Mouse (Mus musculus): ENCODE measurements around the gene Gdf3. TPM values are rescaled to one million over a fixed set of nuclear protein-coding genes. Genes with fewer than 3 reads are reported as not detected.

The Gdf3 gene
- polyA plus RNA-seq, 1 experiment from 2014 or later: 0.20 TPM

DNA sequence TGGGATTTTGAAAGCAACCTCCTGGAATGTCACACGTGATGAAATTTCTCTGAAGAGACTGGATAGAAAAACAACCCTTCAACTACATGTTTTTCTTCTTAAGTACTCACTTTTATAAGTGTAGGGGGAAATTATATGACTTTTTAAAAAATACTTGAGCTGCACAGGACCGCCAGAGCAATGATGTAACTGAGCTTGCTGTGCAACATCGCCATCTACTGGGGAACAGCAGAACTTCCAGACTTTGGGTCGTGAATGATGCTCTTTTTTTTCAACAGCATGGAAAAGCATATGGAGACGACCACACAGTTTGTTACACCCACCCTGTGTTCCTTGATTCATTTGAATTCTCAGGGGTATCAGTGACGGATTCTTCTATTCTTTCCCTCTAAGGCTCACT is 47.4 kb downstream of the Gdf3 start:
- no peak for ATAC-seq (ENCODE audit: extremely low read depth, insufficient number of reproducible peaks, low FRiP score, low TSS enrichment)
- Histone ChIP-seq H3K36me3 (no peaks in the 10 kb centered on the region), H3K4me2 (0 out of 2 replicates have a peak overlapping the region, but pooled peaks have one; percentile 2), H3K4me3 (no peak overlapping the region), H3K27ac (replicated peaks) (no peak overlapping the region), H3K4me1 (no peaks in the 10 kb centered on the region), H3K9me3 (no peaks in the 10 kb centered on the region), H3K27me3 (replicated peaks) (peaks cover 40% of the 10 kb centered on the region), H3K9ac (no peak overlapping the region)
- 4% methylated on average over 6 of the region's 6 CpGs for WGBS

DNA sequence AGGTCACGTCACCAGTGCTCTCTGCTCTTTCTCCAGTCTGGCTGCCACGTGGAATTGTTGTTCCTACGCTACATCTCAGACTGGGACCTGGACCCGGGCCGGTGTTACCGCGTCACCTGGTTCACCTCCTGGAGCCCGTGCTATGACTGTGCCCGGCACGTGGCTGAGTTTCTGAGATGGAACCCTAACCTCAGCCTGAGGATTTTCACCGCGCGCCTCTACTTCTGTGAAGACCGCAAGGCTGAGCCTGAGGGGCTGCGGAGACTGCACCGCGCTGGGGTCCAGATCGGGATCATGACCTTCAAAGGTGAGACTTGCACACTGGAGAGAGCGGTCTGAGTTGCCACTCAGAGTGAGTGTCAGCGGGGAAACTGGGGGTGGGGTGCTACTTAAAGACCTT is 48.9 kb downstream of the Gdf3 start:
- Histone ChIP-seq H3K4me3 (no peak overlapping the region), H3K9ac (no peak overlapping the region), H3K27me3 (replicated peaks) (peaks cover 43% of the 10 kb centered on the region), H3K4me2 (no peak overlapping the region), H3K36me3 (no peaks in the 10 kb centered on the region), H3K27ac (replicated peaks) (no peak overlapping the region), H3K4me1 (peaks cover 6% of the 10 kb centered on the region; the same call in 1 of the 2 replicates), H3K9me3 (no peaks in the 10 kb centered on the region)
- WGBS: 69% methylated on average over 20 of the region's 20 CpGs
- ATAC-seq (ENCODE audit: extremely low read depth, insufficient number of reproducible peaks, low FRiP score, low TSS enrichment): no peak

DNA sequence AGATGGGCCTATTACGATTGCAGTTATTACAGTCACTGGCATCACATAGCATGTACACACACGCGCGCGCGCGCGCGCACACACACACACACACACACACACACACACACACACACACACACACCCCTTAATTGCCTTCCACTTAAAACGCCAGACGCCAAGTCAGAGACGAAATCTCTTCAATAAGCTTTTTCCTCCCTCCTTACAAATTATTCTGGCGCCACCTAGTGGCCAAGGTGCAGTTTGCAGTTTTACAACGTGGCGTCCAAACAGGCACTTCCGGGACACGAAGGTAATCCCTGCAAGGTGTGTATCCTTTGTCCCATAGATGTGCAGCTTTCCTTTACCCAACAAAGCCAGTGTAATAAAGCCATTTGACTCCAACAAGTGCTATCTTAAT is 49.5 kb downstream of the Gdf3 start:
- H3K9ac ChIP-seq: no peak overlapping the region
- H3K4me2 ChIP-seq: peak overlapping the region; percentile 48
- H3K27me3 ChIP-seq (replicated peaks): peaks cover 47% of the 10 kb centered on the region
- ATAC-seq (ENCODE audit: extremely low read depth, insufficient number of reproducible peaks, low FRiP score, low TSS enrichment): no peak
- no peaks in the 10 kb centered on the region for H3K9me3 ChIP-seq
- H3K4me1 ChIP-seq: peaks cover 10% of the 10 kb centered on the region
- H3K27ac ChIP-seq (replicated peaks): no peak overlapping the region
- H3K4me3 ChIP-seq: peak overlapping the region; percentile 5; the same call in 1 of the 2 replicates
- WGBS: 14% methylated on average over 17 of the region's 17 CpGs
- H3K36me3 ChIP-seq: no peaks in the 10 kb centered on the region

DNA sequence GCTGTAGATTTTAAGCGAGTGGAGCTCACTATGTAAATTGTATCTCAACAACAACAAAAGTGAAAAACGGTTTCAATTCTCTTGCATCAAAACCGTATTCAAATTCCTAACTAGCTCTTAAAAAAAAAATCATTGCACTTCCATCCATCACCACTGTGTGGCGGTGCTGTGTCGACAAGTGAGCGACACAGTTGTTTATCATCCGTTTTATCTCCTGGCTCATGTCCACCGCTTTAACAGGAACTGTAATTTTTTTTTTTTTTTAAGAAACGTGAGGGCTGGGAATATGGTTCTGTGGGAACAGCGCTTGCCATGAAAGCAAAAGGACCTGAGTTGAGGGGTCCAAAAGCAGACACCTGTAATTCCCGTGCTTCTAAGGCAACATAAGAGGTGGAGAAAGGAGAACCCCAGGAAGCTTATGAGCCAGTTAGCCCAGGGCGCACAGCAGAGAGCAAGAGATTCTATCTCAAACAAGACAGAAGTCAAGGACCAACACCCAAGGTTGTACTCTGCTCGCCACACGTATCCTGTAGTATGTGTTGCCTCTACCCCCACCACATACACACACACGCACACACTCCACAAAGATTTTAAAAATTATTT is 52.8 kb downstream of the Gdf3 start:
- no peak overlapping the region for H3K4me3 ChIP-seq
- peaks cover 21% of the 10 kb centered on the region for H3K27me3 ChIP-seq (replicated peaks)
- peak overlapping the region; percentile 50 for H3K4me2 ChIP-seq
- no peak overlapping the region for H3K27ac ChIP-seq (replicated peaks)
- H3K9ac ChIP-seq: no peak overlapping the region
- peaks cover 13% of the 10 kb centered on the region for H3K4me1 ChIP-seq
- ATAC-seq (ENCODE audit: extremely low read depth, insufficient number of reproducible peaks, low FRiP score, low TSS enrichment): no peak
- H3K36me3 ChIP-seq: no peaks in the 10 kb centered on the region
- WGBS: 22% methylated on average over 15 of the region's 15 CpGs
- H3K9me3 ChIP-seq: no peaks in the 10 kb centered on the region

Other genes starting within 250 kb of the Gdf3 start
- 5.3 and 6.0 TPM in 2 replicates for gene Rimklb, start 111.3 kb downstream of the Gdf3 start, polyA plus RNA-seq (2015; fragmentation: Nextera tagmentation; extraction: Ambion mirVana)
- gene Mfap5, start 104.2 kb downstream of the Gdf3 start, polyA plus RNA-seq (2015; fragmentation: Nextera tagmentation; extraction: Ambion mirVana): 13.7 and 13.8 TPM in 2 replicates
- not detected in 2 replicates for gene Aicda, start 56.3 kb downstream of the Gdf3 start, polyA plus RNA-seq (2015; fragmentation: Nextera tagmentation; extraction: Ambion mirVana)
- 2.2 and 2.7 TPM in 2 replicates for gene Apobec1, start 7.6 kb downstream of the Gdf3 start, polyA plus RNA-seq (2015; fragmentation: Nextera tagmentation; extraction: Ambion mirVana)
- gene Dppa3, start 16.3 kb upstream of the Gdf3 start, polyA plus RNA-seq (2015; fragmentation: Nextera tagmentation; extraction: Ambion mirVana): not detected in 2 replicates
- 0.71 and 0.94 TPM in 2 replicates for gene Nanog, start 97.4 kb upstream of the Gdf3 start, polyA plus RNA-seq (2015; fragmentation: Nextera tagmentation; extraction: Ambion mirVana)
- gene Slc2a3, start 191.6 kb upstream of the Gdf3 start, polyA plus RNA-seq (2015; fragmentation: Nextera tagmentation; extraction: Ambion mirVana): 12.1 and 15.4 TPM in 2 replicates
- gene Foxj2, start 209.8 kb upstream of the Gdf3 start, polyA plus RNA-seq (2015; fragmentation: Nextera tagmentation; extraction: Ambion mirVana): 4.8 and 5.6 TPM in 2 replicates
- gene C3ar1, start 246.1 kb upstream of the Gdf3 start, polyA plus RNA-seq (2015; fragmentation: Nextera tagmentation; extraction: Ambion mirVana): 2.4 and 3.0 TPM in 2 replicates

Measured in heart, embryonic 13.5 days (tissue).